Mouse (Mus musculus) CH12.LX (cell line): ENCODE data around the gene Pappa2. TPM values are rescaled to one million over a fixed set of nuclear protein-coding genes. Genes with fewer than 3 reads are reported as not detected.

Source experiments
- DNase-seq: peaks from one replicate; pipeline ENCODE4 v3.0.0-alpha.2; 2013; ENCODE audit errors: extremely low read depth
- H3K27ac ChIP-seq: 2 replicates; pipeline ENCODE4 v1.5.1; 2012; ENCODE audit warnings: low read depth, mild to moderate bottlenecking, control low read depth, moderate library complexity; ENCODE audit not compliant: insufficient read depth
- H3K27me3 ChIP-seq: replicated peaks from 2 replicates; pipeline ENCODE3; 2012; ENCODE audit warnings: inconsistent platforms
- H3K36me3 ChIP-seq, 2 experiments: replicated peaks in 1 of 2; 2 replicates each; pipeline versions ENCODE3 to v1.6.1; 2012; ENCODE audit warnings: inconsistent platforms in 1 of 2, low read length in 1 of 2, mild to moderate bottlenecking in 1 of 2, mixed read lengths in 1 of 2, moderate library complexity in 1 of 2; ENCODE audit not compliant: control insufficient read depth in 1 of 2, insufficient read depth in 1 of 2
- H3K4me1 ChIP-seq, 2 experiments: 2 replicates each; pipeline ENCODE4 v1.6.1; 2012; ENCODE audit warnings: inconsistent platforms in 1 of 2, moderate library complexity in 1 of 2; ENCODE audit not compliant: insufficient read depth in 2 of 2, control insufficient read depth in 1 of 2
- H3K4me2 ChIP-seq: 2 replicates; pipeline ENCODE4 v1.6.1; 2012; ENCODE audit warnings: low read depth, mild to moderate bottlenecking, control low read depth; ENCODE audit not compliant: poor library complexity, insufficient read depth, severe bottlenecking
- H3K4me3 ChIP-seq, 3 experiments: fragments of 150-350 bp in 1 of 3; sonication (generic) in 1 of 3; replicated peaks in 1 of 3; 2 replicates each; pipeline versions ENCODE3 to v1.5.1; 2011 to 2012; ENCODE audit warnings: low read depth in 2 of 3, low read length in 2 of 3, mild to moderate bottlenecking in 2 of 3, moderate library complexity in 2 of 3, control low read depth in 1 of 3, improper control_type of control experiment in 1 of 3, inconsistent platforms in 1 of 3, mixed read lengths in 1 of 3; ENCODE audit not compliant: poor library complexity in 1 of 3
- H3K79me2 ChIP-seq: replicated peaks from 2 replicates; pipeline ENCODE4 v1.6.1; 2012; ENCODE audit warnings: mild to moderate bottlenecking, moderate library complexity; ENCODE audit not compliant: control insufficient read depth, poor library complexity, insufficient read depth, severe bottlenecking; ENCODE audit errors: extremely low read depth
- H3K9ac ChIP-seq: 2 replicates; pipeline ENCODE4 v1.6.1; 2012; ENCODE audit warnings: low read depth, mild to moderate bottlenecking, control low read depth, moderate library complexity; ENCODE audit not compliant: insufficient read depth
- H3K9me3 ChIP-seq: replicated peaks from 2 replicates; pipeline ENCODE3; 2012; ENCODE audit warnings: low read length, inconsistent platforms, mixed read lengths
- BHLHE40 ChIP-seq: IDR thresholded peaks from 2 replicates; pipeline ENCODE4 v1.6.1; 2011; ENCODE audit warnings: mild to moderate bottlenecking, low read depth, low read length, improper control_type of control experiment
- CHD1 ChIP-seq: IDR thresholded peaks from 2 replicates; pipeline ENCODE4 v1.6.1; 2012; ENCODE audit warnings: low read depth, low read length, improper control_type of control experiment, inconsistent platforms
- CHD2 ChIP-seq: IDR thresholded peaks from 2 replicates; pipeline ENCODE4 v1.6.1; 2011; ENCODE audit warnings: low read length, improper control_type of control experiment
- CTCF ChIP-seq, 2 experiments: IDR thresholded peaks in 1 of 2; conservative IDR thresholded peaks in 1 of 2; 2 replicates each; pipeline ENCODE4 v1.5.1; 2011 to 2012; ENCODE audit warnings: low read depth in 2 of 2, low read length in 2 of 2, improper control_type of control experiment in 1 of 2, inconsistent platforms in 1 of 2, mild to moderate bottlenecking in 1 of 2, moderate library complexity in 1 of 2
- E2F4 ChIP-seq: IDR thresholded peaks from 2 replicates; pipeline ENCODE4 v1.6.1; 2011; ENCODE audit warnings: low read depth, low read length, improper control_type of control experiment; ENCODE audit not compliant: insufficient replicate concordance
- ETS1 ChIP-seq: conservative IDR thresholded peaks from 2 replicates; pipeline ENCODE4 v1.6.1; 2012; ENCODE audit warnings: low read depth, mild to moderate bottlenecking, inconsistent platforms, low read length, improper control_type of control experiment, moderate library complexity
- GABPA ChIP-seq: IDR thresholded peaks from 2 replicates; pipeline ENCODE4 v1.6.1; 2012; ENCODE audit warnings: low read depth, low read length, improper control_type of control experiment, inconsistent platforms; ENCODE audit not compliant: insufficient replicate concordance
- HCFC1 ChIP-seq: IDR thresholded peaks from 2 replicates; pipeline ENCODE4 v1.6.1; 2012; ENCODE audit warnings: low read depth, mild to moderate bottlenecking, inconsistent platforms, low read length, improper control_type of control experiment
- JUN ChIP-seq: IDR thresholded peaks from 2 replicates; pipeline ENCODE4 v1.6.1; 2011; ENCODE audit warnings: low read depth, mild to moderate bottlenecking, low read length, improper control_type of control experiment, moderate library complexity; ENCODE audit not compliant: insufficient read depth
- KAT2A ChIP-seq: IDR thresholded peaks from 2 replicates; pipeline ENCODE4 v1.6.1; 2012; ENCODE audit warnings: low read length, improper control_type of control experiment, inconsistent platforms; ENCODE audit not compliant: insufficient replicate concordance
- MAFK ChIP-seq: IDR thresholded peaks from 2 replicates; pipeline ENCODE4 v1.6.1; 2011; ENCODE audit warnings: low read length, improper control_type of control experiment; ENCODE audit not compliant: insufficient replicate concordance
- MAX ChIP-seq: IDR thresholded peaks from 2 replicates; pipeline ENCODE4 v1.6.1; 2011; ENCODE audit warnings: low read length, improper control_type of control experiment
- MAZ ChIP-seq: IDR thresholded peaks from 2 replicates; pipeline ENCODE4 v1.6.1; 2012; ENCODE audit warnings: low read depth, mild to moderate bottlenecking, inconsistent platforms, low read length, improper control_type of control experiment, moderate library complexity
- MEF2A ChIP-seq: IDR thresholded peaks from 2 replicates; pipeline ENCODE4 v1.6.1; 2014; ENCODE audit warnings: low read depth, mild to moderate bottlenecking, inconsistent platforms, low read length, improper control_type of control experiment, borderline replicate concordance
- MXI1 ChIP-seq: IDR thresholded peaks from 2 replicates; pipeline ENCODE4 v1.6.1; 2011; ENCODE audit warnings: mild to moderate bottlenecking, low read depth, low read length, improper control_type of control experiment
- NELFE ChIP-seq: IDR thresholded peaks from 2 replicates; pipeline ENCODE4 v1.6.1; 2011; ENCODE audit warnings: low read depth, low read length, improper control_type of control experiment
- NRF1 ChIP-seq: IDR thresholded peaks from 2 replicates; pipeline ENCODE4 v1.6.1; 2014; ENCODE audit warnings: low read depth, mild to moderate bottlenecking, inconsistent platforms, low read length, improper control_type of control experiment, moderate library complexity
- POLR2AphosphoS2 ChIP-seq: IDR thresholded peaks from 2 replicates; pipeline ENCODE4 v1.6.1; 2011; ENCODE audit warnings: low read depth, low read length, improper control_type of control experiment
- RCOR1 ChIP-seq: conservative IDR thresholded peaks from 2 replicates; pipeline ENCODE4 v1.6.1; 2012; ENCODE audit warnings: low read depth, mild to moderate bottlenecking, inconsistent platforms, low read length, improper control_type of control experiment
- SMC3 ChIP-seq: IDR thresholded peaks from 2 replicates; pipeline ENCODE4 v1.6.1; 2011; ENCODE audit warnings: low read depth, low read length, improper control_type of control experiment
- TBP ChIP-seq: conservative IDR thresholded peaks from 2 replicates; pipeline ENCODE4 v1.6.1; 2011; ENCODE audit warnings: low read depth, low read length, improper control_type of control experiment
- TCF12 ChIP-seq: IDR thresholded peaks from 2 replicates; pipeline ENCODE4 v1.6.1; 2014; ENCODE audit warnings: low read depth, mild to moderate bottlenecking, inconsistent platforms, low read length, improper control_type of control experiment
- USF1 ChIP-seq: IDR thresholded peaks from 2 replicates; pipeline ENCODE4 v1.6.1; 2014; ENCODE audit warnings: low read depth, mild to moderate bottlenecking, inconsistent platforms, low read length, improper control_type of control experiment
- dilution Hi-C: fragments of 300-500 bp; cut with MboI; formaldehyde crosslinking; loops from 2 replicates; pipeline ENCODE4 v1.14.3; 2020; ENCODE audit warnings: low sequenced_read_pairs; ENCODE audit not compliant: extremely low pct_unique_long_range_greater_than_20kb, extremely low pct_ligation_motif_present
- in situ Hi-C: fragments of 300-500 bp; cut with MboI; formaldehyde crosslinking; loops from 3 replicates; pipeline ENCODE4 v1.14.3; 2019; ENCODE audit warnings: low sequenced_read_pairs, low pct_ligation_motif_present, low pct_unique_long_range_greater_than_20kb, mixed read lengths
- polyA plus RNA-seq: library from polyadenylated mRNA; unstranded; fragments of >175 nt; gene quantifications from 2 replicates; pipeline ENCODE4 v1.2.1, GENCODE M21; 2012; ENCODE audit warnings: low read depth; ENCODE audit not compliant: insufficient read length
- total RNA-seq, 2 experiments: library from RNA; depleted of rRNA; stranded (reverse); fragments of 300-350 nt in 1 of 2; fragments of >200 nt in 1 of 2; gene quantifications; 2 replicates each; pipeline ENCODE4 v1.2.3; 2012 to 2014

Pappa2 gene
- total and polyA plus RNA-seq, 3 experiments: 0.17 to 1.3 (median 0.20) TPM

- Histone ChIP-seq H3K27me3 (no peaks in the 10 kb centered on the region), H3K79me2 (no peaks in the 10 kb centered on the region), H3K4me2 (no peak overlapping the region), H3K27ac (no peak overlapping the region), H3K36me3 (no peaks in the 10 kb centered on the region), H3K9ac (no peak overlapping the region), H3K4me1 (no peaks in the 10 kb centered on the region), H3K9me3 (no peaks in the 10 kb centered on the region), H3K4me3 (no peak overlapping the region)
- DNase-seq: no peak
- dilution Hi-C loops (no loop called here), in situ Hi-C loops (no loop called here)
- TF ChIP-seq ETS1: no peak
- TF ChIP-seq E2F4: no peak
- TF ChIP-seq MAX: no peak
- TF ChIP-seq TCF12: no peak
- TF ChIP-seq TBP: no peak
- no peak for TF ChIP-seq NRF1
- TF ChIP-seq CTCF (conservative IDR thresholded peaks at IDR 0.05 in 1 of 2, IDR thresholded peaks at IDR 0.05 in 1 of 2; ENCODE audit: low read depth in 2 of 2, low read length in 2 of 2): no peak
Observed at GRCm38 (mm10) chr1:158894441-158894840, 85.8 kb downstream of the Pappa2 start.

- Histone ChIP-seq H3K27ac (no peak overlapping the region), H3K4me2 (no peak overlapping the region), H3K79me2 (no peaks in the 10 kb centered on the region), H3K9ac (no peak overlapping the region), H3K4me1 (peaks cover 0 to 10% of the 10 kb centered on the region in 2 experiments; a peak in 2 of 4 replicates), H3K36me3 (no peaks in the 10 kb centered on the region), H3K4me3 (no peak overlapping the region), H3K27me3 (no peaks in the 10 kb centered on the region), H3K9me3 (no peaks in the 10 kb centered on the region)
- no peak for DNase-seq
- TF ChIP-seq GABPA (no peak), HCFC1 (no peak), CHD2 (no peak), MXI1 (no peak), NELFE (no peak), KAT2A (no peak), MEF2A (no peak), MAZ (no peak), SMC3 (no peak), RCOR1 (no peak), BHLHE40 (no peak), MAFK (no peak), TCF12 (no peak), USF1 (no peak), JUN (no peak), POLR2AphosphoS2 (no peak), CHD1 (no peak)
- dilution Hi-C loops: no loop called here
- in situ Hi-C loops: no loop called here
Observed at GRCm38 (mm10) chr1:158875487-158875886, 104.8 kb downstream of the Pappa2 start.
